ENCODE assay signal across 17 mouse cellular contexts in genomic region chr11:119675546-119675945, GRCm38 (mm10).
DNase-seq lines count a peak whose midpoint lies in the region; ATAC-seq and TF ChIP-seq lines count a peak whose summit lies in the region.
"Had no signal": no experiment of that assay in that cellular context is flagged by ENCODE, and none has a peak within 500 bp of the region (broad histone marks: within the 10 kb centered on the region; RNA-seq: fewer than 3 reads in every experiment).

No protein-coding gene starts in this region.

- no peak for ATAC-seq in hindbrain, embryonic 11.5 days (ENCODE audit: low FRiP score)
- no peak for ATAC-seq in liver, postnatal 0 days
- ATAC-seq in liver, embryonic 11.5 days (replicated peaks; ENCODE audit: low FRiP score): no peak
- ATAC-seq in hindbrain, postnatal 0 days: no peak
- ATAC-seq in neural tube, embryonic 14.5 days (ENCODE audit: low read depth): no peak
- no peak for ATAC-seq in heart, embryonic 11.5 days (replicated peaks; ENCODE audit: insufficient number of reproducible peaks, low FRiP score, low TSS enrichment)
- ATAC-seq: forebrain, embryonic 15.5 days; intestine, embryonic 16.5 days had no signal

- peaks cover 36% of the 10 kb centered on the region for H3K4me1 ChIP-seq in hindbrain, embryonic 10.5 days (replicated peaks)
- no peaks in the 10 kb centered on the region for H3K4me1 ChIP-seq in hindbrain, embryonic 11.5 days (replicated peaks; ENCODE audit: control insufficient read depth, insufficient read depth, low read length)
- peaks cover 50% of the 10 kb centered on the region for H3K4me1 ChIP-seq in liver, postnatal 0 days (ENCODE audit: insufficient read depth)
- peaks cover 17% of the 10 kb centered on the region for H3K4me1 ChIP-seq in liver, embryonic 11.5 days (replicated peaks; ENCODE audit: control insufficient read depth, insufficient read depth, low read length)
- H3K4me1 ChIP-seq in hindbrain, postnatal 0 days (ENCODE audit: insufficient read depth, low read length): peaks cover 12% of the 10 kb centered on the region
- H3K4me1 ChIP-seq in neural tube, embryonic 14.5 days (ENCODE audit: control insufficient read depth, insufficient read depth, low read length): peaks cover 34% of the 10 kb centered on the region
- H3K4me1 ChIP-seq in heart, embryonic 11.5 days (ENCODE audit: control insufficient read depth, insufficient read depth, low read length): peaks cover 34% of the 10 kb centered on the region

- DNase-seq in hindbrain, embryonic 10.5 days (ENCODE audit: low spot score): no peak
- no peak for DNase-seq in hindbrain, embryonic 11.5 days (ENCODE audit: low spot score)
- no peak for DNase-seq in liver, postnatal 0 days
- no peak for DNase-seq in liver, embryonic 11.5 days (ENCODE audit: low spot score)
- no peak for DNase-seq in hindbrain, postnatal 0 days (ENCODE audit: low spot score)
- DNase-seq: adrenal gland, adult 8-10 months; adrenal gland, postnatal 36 days; cerebellum, adult 9-11 months; gastrocnemius, postnatal 36 days; heart, adult 11 months; heart, postnatal 10 days; heart, postnatal 4 days had no signal

- no peak overlapping the region for H3K4me3 ChIP-seq in hindbrain, embryonic 10.5 days
- H3K4me3 ChIP-seq in hindbrain, embryonic 11.5 days (ENCODE audit: low read depth, low read length): no peak overlapping the region
- H3K4me3 ChIP-seq in liver, postnatal 0 days (ENCODE audit: low read depth, low read length): no peak overlapping the region
- H3K4me3 ChIP-seq in liver, embryonic 11.5 days (ENCODE audit: low read depth, low read length): no peak overlapping the region
- H3K4me3 ChIP-seq in hindbrain, postnatal 0 days (ENCODE audit: low read length): no peak overlapping the region
- H3K4me3 ChIP-seq in neural tube, embryonic 14.5 days (ENCODE audit: low read depth, low read length): no peak overlapping the region
- no peak overlapping the region for H3K4me3 ChIP-seq in heart, embryonic 11.5 days (ENCODE audit: low read depth, low read length)
- H3K4me3 ChIP-seq: embryonic facial prominence, embryonic 12.5 days; forebrain, embryonic 15.5 days had no signal

- H3K36me3 ChIP-seq in hindbrain, embryonic 10.5 days: peaks cover 8% of the 10 kb centered on the region
- no peaks in the 10 kb centered on the region for H3K36me3 ChIP-seq in hindbrain, embryonic 11.5 days (ENCODE audit: control insufficient read depth, insufficient read depth, low read length)
- no peaks in the 10 kb centered on the region for H3K36me3 ChIP-seq in liver, postnatal 0 days (replicated peaks; ENCODE audit: insufficient read depth, low read length)
- peaks cover 4% of the 10 kb centered on the region; the same call in 1 of the 2 replicates for H3K36me3 ChIP-seq in liver, embryonic 11.5 days (ENCODE audit: control insufficient read depth, insufficient read depth, low read length)
- no peaks in the 10 kb centered on the region for H3K36me3 ChIP-seq in hindbrain, postnatal 0 days (ENCODE audit: insufficient read depth, low read length)
- no peaks in the 10 kb centered on the region for H3K36me3 ChIP-seq in neural tube, embryonic 14.5 days (ENCODE audit: control insufficient read depth, insufficient read depth, low read length)
- peaks cover 2% of the 10 kb centered on the region; the same call in 1 of the 2 replicates for H3K36me3 ChIP-seq in heart, embryonic 11.5 days (ENCODE audit: control insufficient read depth, insufficient read depth, low read length)
- H3K36me3 ChIP-seq: embryonic facial prominence, embryonic 12.5 days; forebrain, embryonic 15.5 days had no signal

- WGBS in hindbrain, embryonic 10.5 days: 82% methylated on average over 6 of the region's 6 CpGs
- WGBS in hindbrain, embryonic 11.5 days: 86% methylated on average over 6 of the region's 6 CpGs
- WGBS in liver, postnatal 0 days (ENCODE audit: insufficient replicate concordance): 68% methylated on average over 6 of the region's 6 CpGs
- WGBS in liver, embryonic 11.5 days: 85% methylated on average over 6 of the region's 6 CpGs
- 72% methylated on average over 6 of the region's 6 CpGs for WGBS in hindbrain, postnatal 0 days
- 67% methylated on average over 6 of the region's 6 CpGs for WGBS in neural tube, embryonic 14.5 days
- 71% methylated on average over 6 of the region's 6 CpGs for WGBS in heart, embryonic 11.5 days (ENCODE audit: insufficient replicate concordance)

- TF ChIP-seq EP300 in liver, postnatal 0 days (IDR thresholded peaks at IDR 0.05; ENCODE audit: low read depth): no peak

- H3K27ac ChIP-seq in hindbrain, embryonic 10.5 days: peak overlapping the region; percentile 47; the same call in 1 of the 2 replicates
- H3K27ac ChIP-seq in hindbrain, embryonic 11.5 days (ENCODE audit: low read depth, low read length): no peak overlapping the region
- peak overlapping the region; percentile 29; the same call in 1 of the 2 replicates for H3K27ac ChIP-seq in liver, postnatal 0 days (ENCODE audit: low read depth)
- H3K27ac ChIP-seq in liver, embryonic 11.5 days (ENCODE audit: low read depth, low read length): no peak overlapping the region
- peak overlapping the region; percentile 51 for H3K27ac ChIP-seq in hindbrain, postnatal 0 days
- H3K27ac ChIP-seq in neural tube, embryonic 14.5 days (ENCODE audit: low read depth, low read length): peak overlapping the region; percentile 83
- no peak overlapping the region for H3K27ac ChIP-seq in heart, embryonic 11.5 days (ENCODE audit: low read depth, low read length)
- H3K27ac ChIP-seq: embryonic facial prominence, embryonic 12.5 days; forebrain, embryonic 15.5 days had no signal

- no peaks in the 10 kb centered on the region for H3K27me3 ChIP-seq in hindbrain, embryonic 10.5 days (ENCODE audit: insufficient read depth, poor library complexity, severe bottlenecking)
- H3K27me3 ChIP-seq in hindbrain, embryonic 11.5 days (ENCODE audit: control insufficient read depth, insufficient read depth, low read length): no peaks in the 10 kb centered on the region
- H3K27me3 ChIP-seq in liver, postnatal 0 days (ENCODE audit: insufficient read depth, low read length): no peaks in the 10 kb centered on the region
- H3K27me3 ChIP-seq in liver, embryonic 11.5 days (replicated peaks; ENCODE audit: control insufficient read depth, insufficient read depth, low read length): no peaks in the 10 kb centered on the region
- H3K27me3 ChIP-seq in hindbrain, postnatal 0 days (ENCODE audit: insufficient read depth, low read length): no peaks in the 10 kb centered on the region
- no peaks in the 10 kb centered on the region for H3K27me3 ChIP-seq in neural tube, embryonic 14.5 days (ENCODE audit: control insufficient read depth, insufficient read depth, low read length)
- no peaks in the 10 kb centered on the region for H3K27me3 ChIP-seq in heart, embryonic 11.5 days (ENCODE audit: control insufficient read depth, insufficient read depth, low read length)
- H3K27me3 ChIP-seq: embryonic facial prominence, embryonic 12.5 days; forebrain, embryonic 15.5 days had no signal

- no peaks in the 10 kb centered on the region for H3K9me3 ChIP-seq in hindbrain, embryonic 10.5 days
- no peaks in the 10 kb centered on the region for H3K9me3 ChIP-seq in hindbrain, embryonic 11.5 days (ENCODE audit: control insufficient read depth, low read length)
- no peaks in the 10 kb centered on the region for H3K9me3 ChIP-seq in liver, postnatal 0 days (ENCODE audit: low read length)
- H3K9me3 ChIP-seq in liver, embryonic 11.5 days (ENCODE audit: control insufficient read depth, low read length): no peaks in the 10 kb centered on the region
- H3K9me3 ChIP-seq in hindbrain, postnatal 0 days (ENCODE audit: low read length): no peaks in the 10 kb centered on the region
- no peaks in the 10 kb centered on the region for H3K9me3 ChIP-seq in neural tube, embryonic 14.5 days (ENCODE audit: control insufficient read depth, low read length)
- no peaks in the 10 kb centered on the region for H3K9me3 ChIP-seq in heart, embryonic 11.5 days (replicated peaks; ENCODE audit: control insufficient read depth, low read length)
- H3K9me3 ChIP-seq: embryonic facial prominence, embryonic 12.5 days; forebrain, embryonic 15.5 days had no signal

- no peak for TF ChIP-seq CTCF in liver, postnatal 0 days (IDR thresholded peaks at IDR 0.05; ENCODE audit: low read depth)
- TF ChIP-seq CTCF in hindbrain, postnatal 0 days (IDR thresholded peaks at IDR 0.05; ENCODE audit: low read depth): no peak

- no peak overlapping the region for H3K9ac ChIP-seq in hindbrain, embryonic 11.5 days (ENCODE audit: low read depth, low read length)
- no peak overlapping the region for H3K9ac ChIP-seq in liver, postnatal 0 days (replicated peaks)
- H3K9ac ChIP-seq in liver, embryonic 11.5 days (ENCODE audit: low read depth, low read length): no peak overlapping the region
- H3K9ac ChIP-seq in hindbrain, postnatal 0 days (replicated peaks; ENCODE audit: low read length): no peak overlapping the region
- no peak overlapping the region for H3K9ac ChIP-seq in neural tube, embryonic 14.5 days (replicated peaks; ENCODE audit: low read depth, low read length)
- no peak overlapping the region for H3K9ac ChIP-seq in heart, embryonic 11.5 days (ENCODE audit: low read depth, low read length)
- H3K9ac ChIP-seq: embryonic facial prominence, embryonic 12.5 days; forebrain, embryonic 15.5 days had no signal

- H3K4me2 ChIP-seq in hindbrain, embryonic 11.5 days (replicated peaks; ENCODE audit: low read depth, low read length): no peak overlapping the region
- no peak overlapping the region for H3K4me2 ChIP-seq in liver, postnatal 0 days (ENCODE audit: low read depth, low read length)
- no peak overlapping the region for H3K4me2 ChIP-seq in liver, embryonic 11.5 days
- H3K4me2 ChIP-seq in hindbrain, postnatal 0 days (ENCODE audit: low read depth, low read length): no peak overlapping the region
- H3K4me2 ChIP-seq in neural tube, embryonic 14.5 days (ENCODE audit: low read depth, low read length): no peak overlapping the region
- H3K4me2 ChIP-seq in heart, embryonic 11.5 days: no peak overlapping the region
- H3K4me2 ChIP-seq: embryonic facial prominence, embryonic 12.5 days; forebrain, embryonic 15.5 days had no signal

Comparison
In these comparisons a context has a peak if more than half of its experiments do, and no peak if none do; other contexts are left out.
1. H3K27ac ChIP-seq: peak in hindbrain, embryonic 10.5 days (single experiment), liver, postnatal 0 days (single experiment), hindbrain, postnatal 0 days (single experiment) and neural tube, embryonic 14.5 days (single experiment); none in hindbrain, embryonic 11.5 days (single experiment), liver, embryonic 11.5 days (single experiment) and heart, embryonic 11.5 days (single experiment).